Mouse (Mus musculus): ENCODE results near the gene Srcin1.

Srcin1 gene

DNA sequence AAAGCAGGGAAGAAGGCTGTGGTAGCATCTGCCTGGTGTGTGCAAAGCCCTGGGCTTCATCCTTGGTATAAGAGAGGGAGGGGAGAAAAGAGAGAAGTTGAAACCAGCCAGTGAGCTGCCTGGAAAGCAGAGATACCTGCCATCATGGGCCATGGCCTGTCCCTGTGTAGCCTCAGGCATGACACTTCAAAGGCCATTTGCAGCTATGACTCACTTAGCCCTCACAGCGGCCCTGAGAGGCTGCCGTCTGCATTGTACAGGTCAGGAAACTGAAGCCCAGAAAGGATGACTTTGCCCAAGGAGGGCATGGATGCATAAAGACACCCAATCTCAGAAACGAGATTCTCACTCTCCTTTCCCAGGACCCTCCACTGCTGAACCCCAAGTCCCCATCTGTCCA, 13.4 kb downstream of the Srcin1 start:
- in situ Hi-C loops (cut with MboI; ENCODE audit: low pct_unique_long_range_greater_than_20kb in 1 of 2, low sequenced_read_pairs in 2 of 2, unreplicated experiment in 1 of 2): no loop called here

GRCm38 (mm10) chr11:97560210-97560963, 15.6 kb downstream of the Srcin1 start:
- in situ Hi-C loops (cut with MboI; ENCODE audit: low pct_unique_long_range_greater_than_20kb in 1 of 2, low sequenced_read_pairs in 2 of 2, unreplicated experiment in 1 of 2): no loop called here

GRCm38 (mm10) chr11:97559549-97559948, 16.4 kb downstream of the Srcin1 start:
- in situ Hi-C loops (cut with MboI; ENCODE audit: low pct_unique_long_range_greater_than_20kb in 1 of 2, low sequenced_read_pairs in 2 of 2, unreplicated experiment in 1 of 2): no loop called here

DNA sequence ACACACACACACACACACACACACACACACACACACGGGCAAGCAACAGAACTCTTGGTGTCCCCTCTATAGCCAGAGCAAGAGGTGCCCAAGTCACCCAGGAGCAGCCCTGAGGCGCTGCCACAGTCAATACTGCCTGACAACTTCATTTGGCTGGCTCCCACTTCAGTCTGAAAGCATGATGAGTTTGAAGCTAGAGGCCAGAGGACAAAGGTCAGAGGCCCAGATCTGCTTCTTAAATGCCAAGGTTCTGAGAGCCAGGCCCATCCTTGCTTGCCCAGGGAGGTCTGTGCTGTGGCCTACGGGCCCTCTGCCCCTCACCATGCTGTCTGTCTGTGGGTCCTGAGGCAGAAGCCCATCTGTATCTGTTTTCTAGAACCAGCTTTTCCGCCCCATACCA, 18.1 kb downstream of the Srcin1 start:
- in situ Hi-C loops (cut with MboI; ENCODE audit: low pct_unique_long_range_greater_than_20kb in 1 of 2, low sequenced_read_pairs in 2 of 2, unreplicated experiment in 1 of 2): no loop called here

DNA sequence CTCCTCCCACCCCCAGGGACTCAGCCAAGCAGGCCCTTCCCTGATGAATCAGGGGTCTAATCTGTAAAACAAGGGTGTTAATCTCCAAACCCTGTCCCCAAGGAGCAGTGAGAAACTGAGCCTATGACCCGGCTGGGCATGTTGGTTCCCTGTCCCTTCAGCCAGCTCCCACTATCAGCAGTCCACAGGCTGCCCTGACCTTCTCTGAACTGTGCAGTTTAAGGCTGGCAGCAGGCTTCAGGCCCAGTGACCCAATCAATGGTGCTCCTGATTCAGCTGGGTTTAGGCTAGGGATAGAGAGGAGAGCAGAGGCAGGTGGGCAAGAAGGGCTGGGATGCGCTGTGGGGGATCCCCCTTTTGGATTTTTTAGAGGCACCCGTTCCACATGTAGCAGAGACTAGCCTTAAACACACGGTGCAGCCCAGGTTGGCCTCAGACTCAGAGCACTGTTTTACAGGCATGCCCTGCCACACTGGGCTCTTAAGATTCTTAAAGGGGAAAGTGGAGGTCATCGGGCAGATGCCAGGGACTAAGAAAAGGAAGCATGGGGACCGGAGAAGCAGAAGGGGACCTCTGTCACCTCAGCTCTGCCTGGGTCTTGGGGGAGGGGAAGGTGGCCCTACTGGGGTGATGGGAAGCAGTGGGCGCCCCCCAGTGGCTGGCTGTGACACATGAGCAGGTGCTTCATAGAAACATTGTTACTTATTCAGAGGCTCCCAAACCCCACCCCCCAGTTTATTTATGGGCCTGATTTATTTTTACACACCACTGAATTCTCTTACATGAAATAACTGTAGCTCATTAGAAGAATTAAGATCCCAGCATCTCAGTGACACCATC, 19.2 kb downstream of the Srcin1 start:
- in situ Hi-C loops (cut with MboI; ENCODE audit: low pct_unique_long_range_greater_than_20kb in 1 of 2, low sequenced_read_pairs in 2 of 2, unreplicated experiment in 1 of 2): no loop called here

- in situ Hi-C loops (cut with MboI; ENCODE audit: low pct_unique_long_range_greater_than_20kb in 1 of 2, low sequenced_read_pairs in 2 of 2, unreplicated experiment in 1 of 2): no loop called here
These were observed 20.8 kb downstream of the Srcin1 start for GRCm38 (mm10) chr11:97555144-97555543.

GRCm38 (mm10) chr11:97552151-97552550, 23.8 kb downstream of the Srcin1 start:
- in situ Hi-C loops (cut with MboI; ENCODE audit: low pct_unique_long_range_greater_than_20kb in 1 of 2, low sequenced_read_pairs in 2 of 2, unreplicated experiment in 1 of 2): no loop called here

DNA sequence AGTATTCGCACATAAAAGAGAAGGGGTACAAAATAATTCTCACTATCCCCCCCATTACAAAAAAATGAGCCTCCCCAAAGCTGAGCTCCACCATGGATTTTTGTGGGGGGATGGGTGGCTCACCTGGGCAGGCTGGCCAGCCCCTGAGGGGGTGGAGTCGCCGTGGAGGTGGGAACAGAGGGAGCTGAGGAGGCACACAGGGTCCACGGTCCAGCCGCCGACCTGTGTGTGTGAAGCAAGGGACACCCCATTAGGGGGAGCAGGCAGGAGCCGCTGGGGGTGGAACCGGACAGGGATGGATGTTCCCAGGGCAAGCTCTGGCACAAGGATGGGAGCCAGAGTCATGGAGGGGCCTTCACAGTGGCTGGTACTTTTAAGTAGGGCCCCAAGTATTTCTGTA, 27.2 kb downstream of the Srcin1 start:
- in situ Hi-C loops (cut with MboI; ENCODE audit: low pct_unique_long_range_greater_than_20kb in 1 of 2, low sequenced_read_pairs in 2 of 2, unreplicated experiment in 1 of 2): no loop called here

DNA sequence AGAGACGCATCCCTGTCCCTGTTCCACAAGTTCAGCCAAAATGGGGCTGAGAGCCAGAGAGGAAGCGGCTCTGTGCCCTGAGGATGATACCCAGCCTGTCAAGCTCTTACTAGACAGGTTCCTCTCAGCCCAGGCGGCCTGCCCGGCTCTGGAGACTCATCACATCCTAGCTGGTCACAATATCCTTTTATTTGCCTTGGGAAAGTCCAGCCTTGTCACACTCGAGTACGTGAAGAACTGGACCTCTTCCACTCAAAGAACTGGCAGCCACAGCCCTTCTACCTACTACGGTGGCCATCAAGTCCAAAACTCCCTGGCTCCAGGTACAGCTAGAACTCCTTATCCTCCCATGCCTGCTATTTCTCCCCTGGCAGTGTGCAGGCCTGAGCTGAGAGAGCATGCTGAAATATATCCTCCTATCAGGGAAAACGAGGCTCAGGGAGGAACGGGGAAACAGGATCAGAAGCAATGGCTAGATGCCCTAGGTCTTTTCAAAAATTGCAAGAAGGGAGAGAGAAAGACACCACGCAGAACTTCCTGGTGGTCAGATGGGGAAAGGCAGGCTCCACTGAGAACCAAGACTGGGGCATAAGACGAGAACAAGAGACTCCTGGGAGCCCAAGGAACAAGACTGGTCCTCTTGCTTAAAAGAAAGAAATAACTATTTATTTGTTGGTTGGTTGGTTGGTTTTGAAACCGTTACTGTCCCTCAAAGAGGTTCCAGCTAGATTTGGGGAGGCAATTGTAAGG, 27.9 kb downstream of the Srcin1 start:
- in situ Hi-C loops (cut with MboI; ENCODE audit: low pct_unique_long_range_greater_than_20kb in 1 of 2, low sequenced_read_pairs in 2 of 2, unreplicated experiment in 1 of 2): no loop called here

- in situ Hi-C loops (cut with MboI; ENCODE audit: low pct_unique_long_range_greater_than_20kb in 1 of 2, low sequenced_read_pairs in 2 of 2, unreplicated experiment in 1 of 2): no loop called here
These were observed 29.1 kb downstream of the Srcin1 start for GRCm38 (mm10) chr11:97546804-97547411.

- in situ Hi-C loops (cut with MboI; ENCODE audit: low pct_unique_long_range_greater_than_20kb in 1 of 2, low sequenced_read_pairs in 2 of 2, unreplicated experiment in 1 of 2): no loop called here
These were observed 30.0 kb downstream of the Srcin1 start for GRCm38 (mm10) chr11:97545808-97546560.

GRCm38 (mm10) chr11:97543883-97544282, 32.1 kb downstream of the Srcin1 start:
- in situ Hi-C loops (cut with MboI; ENCODE audit: low pct_unique_long_range_greater_than_20kb in 1 of 2, low sequenced_read_pairs in 2 of 2, unreplicated experiment in 1 of 2): no loop called here

GRCm38 (mm10) chr11:97543181-97543733, 32.7 kb downstream of the Srcin1 start:
- in situ Hi-C loops (cut with MboI; ENCODE audit: low pct_unique_long_range_greater_than_20kb in 1 of 2, low sequenced_read_pairs in 2 of 2, unreplicated experiment in 1 of 2): no loop called here

- in situ Hi-C loops (cut with MboI; ENCODE audit: low pct_unique_long_range_greater_than_20kb in 1 of 2, low sequenced_read_pairs in 2 of 2, unreplicated experiment in 1 of 2): no loop called here
These were observed 33.5 kb downstream of the Srcin1 start for GRCm38 (mm10) chr11:97542171-97543150.

DNA sequence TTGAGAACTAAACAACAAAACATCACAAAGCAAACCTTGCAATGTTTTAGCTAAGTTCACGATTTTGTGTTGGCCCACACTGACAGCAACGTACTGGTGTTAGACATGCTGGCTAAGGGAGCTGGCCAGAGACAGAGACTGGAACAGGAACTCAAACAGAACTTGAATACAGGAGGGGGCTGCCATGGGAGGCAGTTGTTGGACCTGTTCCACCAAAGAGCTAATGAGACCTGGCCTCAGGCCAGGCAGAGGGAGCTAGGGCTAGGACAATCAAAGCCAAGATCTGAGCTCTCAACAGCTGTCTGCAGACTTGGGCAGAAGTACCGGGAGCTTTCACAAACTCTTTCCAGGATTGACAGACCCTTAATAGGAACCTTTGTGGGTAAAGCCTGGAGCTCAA, 35.4 kb downstream of the Srcin1 start:
- in situ Hi-C loops (cut with MboI; ENCODE audit: low pct_unique_long_range_greater_than_20kb in 1 of 2, low sequenced_read_pairs in 2 of 2, unreplicated experiment in 1 of 2): no loop called here

- in situ Hi-C loops (cut with MboI; ENCODE audit: low pct_unique_long_range_greater_than_20kb in 1 of 2, low sequenced_read_pairs in 2 of 2, unreplicated experiment in 1 of 2): no loop called here
These were observed 35.9 kb downstream of the Srcin1 start for GRCm38 (mm10) chr11:97540136-97540535.

DNA sequence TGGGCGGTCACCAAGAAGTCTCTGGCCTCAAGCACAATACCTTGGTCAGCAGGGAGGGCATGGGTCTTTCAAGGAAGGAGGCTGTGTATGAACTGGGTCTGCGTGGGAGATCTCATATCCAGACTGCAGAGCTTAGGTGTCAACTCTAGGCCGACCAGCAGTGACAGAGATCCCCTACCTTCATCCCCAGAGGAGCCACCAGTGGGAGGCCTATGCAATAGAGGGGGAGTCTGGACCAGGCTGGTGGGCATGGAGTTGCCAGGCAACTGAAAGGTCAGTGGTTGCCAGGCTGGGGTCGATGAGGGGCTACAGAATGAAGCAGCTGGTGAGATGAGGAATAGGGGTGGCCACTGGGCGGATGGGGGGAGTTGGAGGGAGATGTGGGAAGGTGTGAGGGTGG, 36.4 kb downstream of the Srcin1 start:
- in situ Hi-C loops (cut with MboI; ENCODE audit: low pct_unique_long_range_greater_than_20kb in 1 of 2, low sequenced_read_pairs in 2 of 2, unreplicated experiment in 1 of 2): no loop called here
